Mouse (Mus musculus): Measurements from ENCODE around the gene AI413582. TPM values are rescaled to one million over a fixed set of nuclear protein-coding genes. Genes with fewer than 3 reads are reported as not detected.

Gene AI413582
- polyA plus RNA-seq (2012; rRNA removed): 20.7 and 24.5 TPM in 2 replicates

DNA sequence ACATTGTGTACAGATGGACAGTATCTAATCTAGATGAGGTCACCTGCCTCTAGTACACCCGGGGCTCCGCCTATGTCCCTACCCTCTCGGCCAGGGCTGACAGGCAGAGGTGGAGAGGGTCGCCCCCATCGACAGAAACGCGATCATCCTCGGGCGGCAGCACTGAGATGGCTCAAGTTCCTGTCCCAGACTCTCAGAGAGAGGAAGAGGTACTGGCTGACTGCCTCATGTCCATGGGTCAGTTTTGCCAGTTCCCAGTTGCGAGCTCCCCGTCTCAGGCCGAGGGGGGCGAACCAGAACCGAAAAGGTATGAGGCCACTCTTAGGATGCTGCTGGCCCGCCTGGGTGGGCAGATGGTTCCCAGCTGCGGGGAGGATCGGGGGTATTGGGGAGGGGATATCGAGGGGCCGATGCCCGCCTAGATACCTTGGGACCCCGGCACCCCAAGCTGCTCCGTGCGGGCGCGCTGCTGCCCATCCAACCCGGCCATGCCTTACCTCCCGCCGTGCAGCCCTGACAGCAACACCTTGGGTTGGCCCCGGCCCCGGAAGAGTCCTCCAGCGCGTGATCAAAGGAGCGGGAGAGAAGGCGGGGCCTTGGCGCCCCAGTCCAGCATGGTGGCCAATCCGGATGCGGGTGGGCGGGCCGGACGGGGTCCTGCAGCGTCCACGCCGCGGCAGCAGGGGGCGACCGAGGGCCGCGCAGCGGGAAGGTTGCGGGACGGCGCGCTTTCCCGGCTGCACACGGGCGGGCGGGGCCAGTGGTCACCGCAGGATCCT lies at the start of gene AI413582:
Gene AI413582 (minus strand): TSS at position 594 of the 779 bp plus-strand sequence.
- H3K36me3 ChIP-seq (ENCODE audit: control insufficient read depth, insufficient read depth, low read length): no peaks in the 10 kb centered on the region; the same call in 1 of the 2 replicates
- H3K27ac ChIP-seq (ENCODE audit: control insufficient read depth, insufficient read depth, low read depth, low read length): peak within 1 kb of the TSS; percentile 5; the same call in 1 of the 2 replicates
- TF ChIP-seq POLR2A (IDR thresholded peaks at IDR 0.05; ENCODE audit: control insufficient read depth, low read depth, low read length) (peak; percentile 44), CTCF (IDR thresholded peaks at IDR 0.05; ENCODE audit: control insufficient read depth, insufficient read depth, insufficient replicate concordance, low read depth, low read length) (peak; percentile 83)
- no peaks in the 10 kb centered on the region for H3K27me3 ChIP-seq (ENCODE audit: control insufficient read depth, insufficient read depth, low read length)
- H3K4me1 ChIP-seq (ENCODE audit: control insufficient read depth, insufficient read depth, low read length): peaks cover 29% of the 10 kb centered on the region
- H3K4me3 ChIP-seq (ENCODE audit: control insufficient read depth, low read depth, low read length): peak within 1 kb of the TSS; percentile 89

DNA sequence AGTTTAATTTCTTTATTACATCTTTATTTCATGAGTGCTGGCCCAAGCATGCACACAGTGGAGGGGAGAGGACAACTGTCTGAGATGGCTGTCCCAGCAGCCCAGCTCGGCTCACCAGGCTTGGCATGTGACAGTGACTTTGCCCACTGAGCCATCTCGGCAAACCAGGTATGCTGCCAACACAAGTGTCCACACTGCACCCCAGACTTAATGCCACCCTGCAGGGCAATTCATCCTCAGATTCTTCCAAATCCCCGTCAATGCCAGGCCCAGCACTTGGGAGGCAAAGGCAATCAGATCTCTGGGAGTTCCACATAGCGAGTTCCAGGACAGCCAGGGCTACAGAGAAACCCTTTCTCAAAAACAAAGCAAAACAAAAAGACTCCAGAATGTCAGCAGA lies 47.5 kb upstream of the AI413582 start:
- Histone ChIP-seq H3K36me3 (ENCODE audit: control insufficient read depth, insufficient read depth, low read length) (no peaks in the 10 kb centered on the region; the same call in 1 of the 2 replicates), H3K27me3 (ENCODE audit: control insufficient read depth, insufficient read depth, low read length) (no peaks in the 10 kb centered on the region), H3K4me1 (ENCODE audit: control insufficient read depth, insufficient read depth, low read length) (peaks cover 4% of the 10 kb centered on the region; the same call in 1 of the 2 replicates), H3K27ac (ENCODE audit: control insufficient read depth, insufficient read depth, low read depth, low read length) (no peak overlapping the region), H3K4me3 (ENCODE audit: control insufficient read depth, low read depth, low read length) (no peak overlapping the region)
- no peak for TF ChIP-seq CTCF (IDR thresholded peaks at IDR 0.05; ENCODE audit: control insufficient read depth, insufficient read depth, insufficient replicate concordance, low read depth, low read length)
- TF ChIP-seq POLR2A (IDR thresholded peaks at IDR 0.05; ENCODE audit: control insufficient read depth, low read depth, low read length): no peak

DNA sequence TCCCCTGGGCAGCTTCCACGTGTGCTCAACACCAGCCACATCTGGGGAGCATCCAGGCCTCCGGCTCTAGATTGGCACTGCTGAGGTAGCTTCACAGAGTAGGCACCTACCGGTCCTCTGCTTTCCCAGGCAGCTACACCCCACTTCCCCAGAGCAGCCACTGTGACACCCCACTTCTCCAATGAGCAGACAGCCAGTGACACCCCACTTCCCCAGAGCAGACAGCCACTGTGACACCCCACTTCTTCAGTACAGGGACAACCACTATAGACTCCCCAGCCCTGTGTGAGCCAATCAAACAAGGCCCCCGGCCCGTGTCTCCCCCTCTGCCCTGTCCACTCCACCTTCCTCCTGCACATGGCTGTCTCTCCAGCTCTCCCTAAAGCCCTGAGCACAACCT lies 46.4 kb upstream of the AI413582 start:
- Histone ChIP-seq H3K4me3 (ENCODE audit: control insufficient read depth, low read depth, low read length) (no peak overlapping the region), H3K27ac (ENCODE audit: control insufficient read depth, insufficient read depth, low read depth, low read length) (no peak overlapping the region), H3K27me3 (ENCODE audit: control insufficient read depth, insufficient read depth, low read length) (no peaks in the 10 kb centered on the region), H3K36me3 (ENCODE audit: control insufficient read depth, insufficient read depth, low read length) (no peaks in the 10 kb centered on the region; the same call in 1 of the 2 replicates), H3K4me1 (ENCODE audit: control insufficient read depth, insufficient read depth, low read length) (peaks cover 4% of the 10 kb centered on the region; the same call in 1 of the 2 replicates)
- no peak for TF ChIP-seq CTCF (IDR thresholded peaks at IDR 0.05; ENCODE audit: control insufficient read depth, insufficient read depth, insufficient replicate concordance, low read depth, low read length)

DNA sequence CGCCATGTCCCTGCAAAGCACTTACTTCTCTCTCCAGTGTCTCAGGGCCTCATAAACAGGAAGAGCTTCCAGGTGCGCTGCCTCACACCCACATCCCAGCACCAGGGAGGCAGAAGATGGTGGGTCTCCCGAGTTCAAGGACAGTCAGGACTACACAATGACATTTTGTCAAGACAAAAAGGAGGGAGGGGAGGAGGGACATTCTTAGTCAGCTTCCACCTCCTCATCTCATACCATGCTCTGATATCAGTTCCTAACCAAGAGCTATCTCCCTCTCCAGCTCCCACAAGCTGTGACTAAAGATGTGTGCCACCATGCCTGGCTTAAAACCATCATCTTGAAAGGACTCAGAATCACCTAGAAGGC lies 45.9 kb upstream of the AI413582 start:
- Histone ChIP-seq H3K27ac (ENCODE audit: control insufficient read depth, insufficient read depth, low read depth, low read length) (no peak overlapping the region), H3K4me1 (ENCODE audit: control insufficient read depth, insufficient read depth, low read length) (peaks cover 4% of the 10 kb centered on the region; the same call in 1 of the 2 replicates), H3K27me3 (ENCODE audit: control insufficient read depth, insufficient read depth, low read length) (no peaks in the 10 kb centered on the region), H3K4me3 (ENCODE audit: control insufficient read depth, low read depth, low read length) (no peak overlapping the region), H3K36me3 (ENCODE audit: control insufficient read depth, insufficient read depth, low read length) (no peaks in the 10 kb centered on the region; the same call in 1 of the 2 replicates)
- TF ChIP-seq CTCF (IDR thresholded peaks at IDR 0.05; ENCODE audit: control insufficient read depth, insufficient read depth, insufficient replicate concordance, low read depth, low read length) (no peak), POLR2A (IDR thresholded peaks at IDR 0.05; ENCODE audit: control insufficient read depth, low read depth, low read length) (no peak)

DNA sequence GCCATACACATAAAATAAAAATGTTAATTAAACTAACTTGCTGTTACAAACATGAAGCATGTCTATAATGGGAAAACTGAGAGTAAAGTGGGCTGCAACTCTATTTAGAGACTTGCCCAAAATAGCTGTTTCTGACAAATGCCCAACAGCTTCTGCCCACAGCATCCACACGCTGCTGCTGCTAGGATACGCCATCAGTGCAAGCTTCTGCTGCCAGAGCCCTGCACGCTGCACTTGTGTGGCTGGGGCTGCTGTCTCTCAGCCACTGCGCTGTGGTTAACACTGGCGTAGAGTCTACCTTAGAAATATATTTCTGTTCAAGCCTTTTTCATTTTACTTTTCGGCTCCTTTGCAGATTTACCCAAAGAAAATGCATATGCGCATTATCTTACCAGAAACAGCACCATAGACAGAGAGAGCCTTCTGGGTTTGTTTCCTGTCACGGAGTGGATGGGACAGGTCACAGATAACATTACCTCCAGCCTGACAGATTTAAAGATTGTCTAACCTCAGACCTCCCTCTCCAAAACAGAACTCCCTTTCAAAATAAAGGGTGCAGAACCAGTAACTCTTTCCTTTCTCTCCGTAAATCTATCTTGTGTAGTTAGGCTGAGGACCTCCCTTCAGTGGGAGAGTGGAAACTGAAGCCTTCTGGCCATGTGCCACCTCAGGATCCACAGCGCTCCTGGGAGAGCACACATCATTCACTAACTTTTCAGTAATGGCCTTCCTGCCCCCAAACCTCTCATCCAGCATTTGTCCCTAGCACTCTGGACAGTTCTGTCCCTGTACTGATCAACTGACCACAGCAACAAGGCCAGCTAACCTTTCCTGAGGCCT lies 45.3 kb upstream of the AI413582 start:
- H3K36me3 ChIP-seq (ENCODE audit: control insufficient read depth, insufficient read depth, low read length): no peaks in the 10 kb centered on the region; the same call in 1 of the 2 replicates
- no peak for TF ChIP-seq CTCF (IDR thresholded peaks at IDR 0.05; ENCODE audit: control insufficient read depth, insufficient read depth, insufficient replicate concordance, low read depth, low read length)
- no peak for TF ChIP-seq POLR2A (IDR thresholded peaks at IDR 0.05; ENCODE audit: control insufficient read depth, low read depth, low read length)
- peaks cover 4% of the 10 kb centered on the region; the same call in 1 of the 2 replicates for H3K4me1 ChIP-seq (ENCODE audit: control insufficient read depth, insufficient read depth, low read length)

DNA sequence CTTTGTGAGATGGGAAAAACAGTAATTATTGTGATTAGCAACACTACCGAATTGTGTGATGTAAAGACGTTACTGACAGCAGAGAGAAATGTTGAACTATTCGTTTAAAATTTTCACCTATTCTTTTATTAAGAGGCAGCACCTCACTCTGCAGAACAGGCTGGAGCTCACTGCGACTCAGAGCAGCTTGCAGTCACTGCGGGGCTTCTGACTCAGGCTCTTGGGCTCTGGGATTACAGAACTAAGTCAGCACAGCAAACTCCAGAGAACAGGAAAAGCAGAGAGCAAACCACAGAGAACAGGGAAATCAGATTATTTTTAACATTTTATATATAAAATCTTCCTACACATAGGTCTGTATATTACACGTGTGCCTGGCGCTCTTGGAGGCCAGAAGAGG lies 44.0 kb upstream of the AI413582 start:
- no peaks in the 10 kb centered on the region for H3K27me3 ChIP-seq (ENCODE audit: control insufficient read depth, insufficient read depth, low read length)
- no peaks in the 10 kb centered on the region; the same call in 1 of the 2 replicates for H3K36me3 ChIP-seq (ENCODE audit: control insufficient read depth, insufficient read depth, low read length)
- H3K27ac ChIP-seq (ENCODE audit: control insufficient read depth, insufficient read depth, low read depth, low read length): no peak overlapping the region
- no peak for TF ChIP-seq CTCF (IDR thresholded peaks at IDR 0.05; ENCODE audit: control insufficient read depth, insufficient read depth, insufficient replicate concordance, low read depth, low read length)
- TF ChIP-seq POLR2A (IDR thresholded peaks at IDR 0.05; ENCODE audit: control insufficient read depth, low read depth, low read length): no peak
- H3K4me3 ChIP-seq (ENCODE audit: control insufficient read depth, low read depth, low read length): no peak overlapping the region
- H3K4me1 ChIP-seq (ENCODE audit: control insufficient read depth, insufficient read depth, low read length): peaks cover 4% of the 10 kb centered on the region; the same call in 1 of the 2 replicates

More for the DNA sequence above, 45.3 kb upstream of the AI413582 start:
- Histone ChIP-seq H3K27ac (ENCODE audit: control insufficient read depth, insufficient read depth, low read depth, low read length) (no peak overlapping the region), H3K4me3 (ENCODE audit: control insufficient read depth, low read depth, low read length) (no peak overlapping the region), H3K27me3 (ENCODE audit: control insufficient read depth, insufficient read depth, low read length) (no peaks in the 10 kb centered on the region)

All from testis, adult 2 months (tissue).